Mouse (Mus musculus) midbrain, embryonic 10.5 days (tissue): ENCODE data around the gene Cfap57. TPM values are rescaled to one million over a fixed set of nuclear protein-coding genes. Genes with fewer than 3 reads are reported as not detected.

ENCODE experiments used
- DNase-seq: peaks from one replicate; pipeline ENCODE4 v3.0.0-alpha.2; 2017; ENCODE audit warnings: low spot score
- H3K27ac ChIP-seq: fragments of 300-500 bp; sonication (generic); replicated peaks from 2 replicates; pipeline ENCODE4 v1.5.1; 2016; ENCODE audit warnings: mild to moderate bottlenecking
- H3K27me3 ChIP-seq: fragments of 300-500 bp; sonication (generic); 2 replicates; pipeline ENCODE4 v1.6.1; 2016; ENCODE audit warnings: low read depth, mild to moderate bottlenecking; ENCODE audit not compliant: poor library complexity, severe bottlenecking
- H3K36me3 ChIP-seq: fragments of 300-500 bp; sonication (generic); 2 replicates; pipeline ENCODE4 v1.6.1; 2016; ENCODE audit warnings: mild to moderate bottlenecking, moderate library complexity
- H3K4me1 ChIP-seq: fragments of 300-500 bp; sonication (generic); 2 replicates; pipeline ENCODE4 v1.6.1; 2016
- H3K4me3 ChIP-seq: fragments of 300-500 bp; sonication (generic); 2 replicates; pipeline ENCODE4 v1.5.1; 2016; ENCODE audit warnings: mild to moderate bottlenecking, moderate library complexity
- H3K9me3 ChIP-seq: fragments of 300-500 bp; sonication (generic); replicated peaks from 2 replicates; pipeline ENCODE4 v1.6.1; 2016; ENCODE audit warnings: mild to moderate bottlenecking
- WGBS: fragments of 180-500 bp; shearing (Covaris S2); methylation state at CpG from one replicate; pipeline ENCODE4 v1.1.7; 2016; 5-methylcytosine and 5-hydroxymethylcytosine counted together
- polyA plus RNA-seq: library from polyadenylated mRNA; unstranded; fragments of >200 nt; fragmentation: Nextera tagmentation; extraction: Ambion mirVana; gene quantifications from 2 replicates; pipeline ENCODE4 v1.2.1, GENCODE M21; 2016

Gene Cfap57
- polyA plus RNA-seq = 0.70 and 0.75 TPM in 2 replicates

DNA sequence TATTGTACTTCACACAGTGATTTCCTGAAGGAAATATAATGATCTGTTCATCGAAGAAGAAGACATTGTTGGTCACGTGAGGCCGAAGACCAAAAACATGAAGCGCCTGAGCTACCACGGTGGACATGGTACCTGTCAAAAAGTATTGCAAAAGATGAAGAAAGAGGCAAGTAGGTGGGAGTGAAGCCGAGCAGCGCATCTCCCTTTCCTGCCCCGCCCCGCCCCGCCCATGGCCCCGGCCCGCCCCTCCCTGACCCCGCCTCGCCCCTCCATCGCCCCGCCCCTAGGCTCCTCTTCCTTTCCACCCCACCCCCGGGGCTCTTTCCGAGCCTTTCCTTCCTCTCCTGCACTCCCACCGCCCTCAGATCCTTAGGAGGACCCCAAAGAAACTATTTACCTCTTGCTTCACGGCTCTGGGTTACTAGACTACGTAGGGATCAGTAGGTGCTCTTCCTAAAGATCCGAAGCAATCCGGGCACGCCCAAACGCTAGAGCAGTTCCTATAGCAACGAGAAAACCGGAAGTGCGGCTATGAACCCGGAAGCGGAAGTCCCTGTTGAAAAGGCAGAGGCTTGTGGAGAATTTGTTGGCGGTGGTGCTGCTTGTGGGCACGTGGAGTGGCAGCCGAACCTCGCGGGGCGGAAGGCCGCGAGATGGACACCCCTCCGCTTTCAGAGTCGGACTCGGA is at the start of gene Cfap57, which contains the start of gene Ebna1bp2:
Gene Cfap57, minus strand, starts transcription at position 499 of the 688 bp plus-strand sequence.
Gene Ebna1bp2, plus strand, starts transcription at position 521 of the 688 bp plus-strand sequence.
- Histone ChIP-seq H3K9me3 (no peaks in the 10 kb centered on the region; the same call in 1 of the 2 replicates), H3K36me3 (peaks cover 29% of the 10 kb centered on the region), H3K4me1 (peaks cover 13% of the 10 kb centered on the region), H3K27ac (peak within 1 kb of the TSS; percentile 80), H3K4me3 (peak within 1 kb of the TSS; percentile 91), H3K27me3 (no peaks in the 10 kb centered on the region)
- WGBS = under 1% methylated on average over 38 of the region's 41 CpGs
- DNase-seq = peak; percentile 93

DNA sequence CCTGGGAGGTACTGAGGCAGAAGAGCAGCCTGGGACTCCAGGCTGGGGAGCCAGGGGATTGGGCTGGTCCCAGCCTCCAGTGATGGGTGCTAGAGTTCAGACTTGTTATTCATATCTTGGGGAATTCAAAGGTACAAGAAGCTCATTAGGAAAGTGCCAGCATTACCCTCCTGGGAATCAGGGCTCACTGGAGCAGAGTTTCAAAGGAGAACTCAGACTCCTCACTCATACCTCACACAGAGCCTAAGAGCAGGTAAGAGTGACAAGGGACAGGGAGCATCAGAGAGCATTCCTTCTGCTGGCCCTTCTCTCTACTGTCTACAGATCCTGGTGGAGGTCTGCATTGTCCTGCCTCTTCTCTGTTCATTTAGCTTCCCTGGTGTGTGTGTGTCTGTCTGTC is 38.1 kb upstream of the Cfap57 start, which contains the start of gene Olfr62:
Gene Olfr62, plus strand, starts transcription at position 301 of the 400 bp plus-strand sequence.
- H3K9me3 ChIP-seq = no peaks in the 10 kb centered on the region
- H3K36me3 ChIP-seq = no peaks in the 10 kb centered on the region
- DNase-seq = no peak
- no peaks in the 10 kb centered on the region for H3K27me3 ChIP-seq
- H3K27ac ChIP-seq = no peak within 1 kb of the TSS
- H3K4me3 ChIP-seq = no peak within 1 kb of the TSS
- no peaks in the 10 kb centered on the region for H3K4me1 ChIP-seq

DNA sequence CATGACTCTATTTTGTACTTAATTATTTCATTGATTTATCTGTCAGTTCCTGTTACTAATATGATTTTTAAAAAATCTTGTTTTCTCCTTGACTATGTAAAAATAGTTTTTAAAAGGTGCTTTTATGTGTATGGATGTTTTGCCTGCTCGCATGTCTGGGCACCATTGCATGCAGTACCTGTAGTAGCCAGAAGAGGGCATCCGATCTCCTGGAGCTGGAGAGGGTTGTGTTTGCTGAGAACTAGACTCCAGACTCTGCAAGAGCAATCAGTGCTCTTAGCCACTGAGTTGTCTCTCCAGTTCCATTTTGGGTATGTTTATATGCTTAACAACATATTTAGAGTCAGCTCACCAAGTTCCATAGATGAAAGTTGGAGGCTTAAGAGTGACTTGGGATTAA is 24.7 kb upstream of the Cfap57 start:
- Histone ChIP-seq H3K27ac (no peak overlapping the region), H3K4me1 (no peaks in the 10 kb centered on the region), H3K9me3 (no peaks in the 10 kb centered on the region), H3K4me3 (no peak overlapping the region), H3K36me3 (no peaks in the 10 kb centered on the region), H3K27me3 (no peaks in the 10 kb centered on the region)
- WGBS = 10% methylated on average over 2 of the region's 2 CpGs
- peak; percentile 74 for DNase-seq

DNA sequence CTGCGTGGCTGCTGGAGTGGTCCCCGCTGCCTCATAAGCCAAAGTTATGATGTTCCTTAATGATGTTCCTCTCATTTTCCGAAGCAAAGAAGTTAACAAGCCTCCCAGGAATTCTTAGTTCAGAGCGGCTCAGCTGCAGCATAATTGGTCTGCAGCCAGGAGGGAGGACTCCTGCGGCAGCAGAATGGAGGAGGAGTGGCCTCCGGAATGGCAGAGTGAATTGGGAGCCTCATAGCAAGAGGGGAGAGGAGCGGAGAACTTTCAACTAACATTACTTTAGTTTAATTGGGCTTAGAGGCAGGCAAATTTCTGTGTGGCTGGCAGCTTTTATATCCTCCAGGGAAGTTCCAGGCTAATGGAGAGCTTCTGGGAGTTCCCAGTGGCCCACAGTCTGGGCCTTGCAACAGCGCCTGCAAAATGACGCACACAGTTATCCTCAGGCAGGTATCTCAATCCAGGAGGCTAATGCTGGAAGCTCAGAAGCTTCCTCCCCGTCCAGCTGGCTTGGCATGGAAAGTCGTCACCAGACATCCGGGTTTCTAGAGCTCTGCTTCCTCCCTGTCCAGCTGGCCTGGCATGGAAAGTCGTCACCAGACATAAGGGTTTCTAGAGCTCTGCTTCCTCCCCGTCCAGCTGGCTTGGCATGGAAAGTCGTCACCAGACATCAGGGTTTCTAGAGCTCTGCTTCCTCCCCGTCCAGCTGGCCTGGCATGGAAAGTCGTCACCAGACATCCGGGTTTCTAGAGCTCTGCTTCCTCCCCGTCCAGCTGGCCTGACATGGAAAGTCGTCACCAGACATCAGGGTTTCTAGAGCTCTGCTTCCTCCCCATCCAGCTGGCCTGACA is 22.0 kb upstream of the Cfap57 start:
- H3K4me1 ChIP-seq = no peaks in the 10 kb centered on the region
- WGBS = 61% methylated on average over 20 of the region's 20 CpGs
- no peaks in the 10 kb centered on the region for H3K27me3 ChIP-seq
- H3K27ac ChIP-seq = no peak overlapping the region
- no peak overlapping the region for H3K4me3 ChIP-seq
- DNase-seq = no peak
- no peaks in the 10 kb centered on the region for H3K9me3 ChIP-seq
- H3K36me3 ChIP-seq = no peaks in the 10 kb centered on the region

DNA sequence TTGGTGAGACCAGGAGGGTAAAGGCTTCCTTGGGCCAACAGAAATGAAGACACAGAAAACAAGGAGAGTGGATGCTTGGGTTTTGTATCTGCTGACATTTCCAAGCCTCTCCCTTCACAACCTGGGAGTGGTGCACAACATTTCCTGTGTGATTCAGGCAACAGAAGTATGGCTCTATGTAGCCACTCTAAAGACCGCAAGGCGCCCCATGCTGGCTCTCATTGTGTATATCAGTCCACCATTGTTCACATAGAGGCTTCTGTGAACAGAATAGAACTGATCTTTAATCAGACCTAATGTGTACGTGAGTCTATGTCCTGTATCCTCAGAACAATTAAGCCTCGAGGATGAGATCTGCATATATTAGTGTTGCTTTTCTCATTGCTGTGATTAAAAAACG is 9.7 kb upstream of the Cfap57 start:
- Histone ChIP-seq H3K4me1 (no peaks in the 10 kb centered on the region), H3K9me3 (no peaks in the 10 kb centered on the region), H3K27me3 (no peaks in the 10 kb centered on the region), H3K36me3 (peaks cover 73% of the 10 kb centered on the region), H3K4me3 (no peak overlapping the region), H3K27ac (no peak overlapping the region)
- DNase-seq = no peak
- 92% methylated on average over 5 of the region's 5 CpGs for WGBS

DNA sequence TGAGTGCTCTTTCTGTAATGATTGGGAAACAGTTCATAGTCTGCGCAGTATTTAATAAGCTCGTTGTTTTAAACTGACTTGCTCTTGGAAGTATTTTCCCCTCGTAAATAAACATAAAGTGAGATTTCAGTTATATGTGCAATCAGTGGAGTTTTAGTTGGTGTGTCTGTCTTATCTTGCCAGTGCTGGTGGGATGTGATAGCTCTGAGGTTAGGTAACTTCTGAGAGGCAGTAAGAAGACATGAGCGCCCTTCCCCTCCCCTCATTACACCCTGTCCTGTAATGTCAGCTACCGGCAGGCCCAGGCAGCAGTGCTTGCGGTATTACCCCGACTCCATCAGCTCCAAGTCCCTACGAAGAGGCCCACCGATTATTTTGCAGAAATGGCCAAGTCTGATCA is 1.2 kb upstream of the Cfap57 start:
- DNase-seq = no peak
- WGBS = 95% methylated on average over 9 of the region's 9 CpGs
- Histone ChIP-seq H3K36me3 (peaks cover 42% of the 10 kb centered on the region), H3K27ac (no peak overlapping the region), H3K27me3 (no peaks in the 10 kb centered on the region), H3K4me1 (peaks cover 13% of the 10 kb centered on the region), H3K9me3 (no peaks in the 10 kb centered on the region; the same call in 1 of the 2 replicates), H3K4me3 (peak overlapping the region; percentile 91)

DNA sequence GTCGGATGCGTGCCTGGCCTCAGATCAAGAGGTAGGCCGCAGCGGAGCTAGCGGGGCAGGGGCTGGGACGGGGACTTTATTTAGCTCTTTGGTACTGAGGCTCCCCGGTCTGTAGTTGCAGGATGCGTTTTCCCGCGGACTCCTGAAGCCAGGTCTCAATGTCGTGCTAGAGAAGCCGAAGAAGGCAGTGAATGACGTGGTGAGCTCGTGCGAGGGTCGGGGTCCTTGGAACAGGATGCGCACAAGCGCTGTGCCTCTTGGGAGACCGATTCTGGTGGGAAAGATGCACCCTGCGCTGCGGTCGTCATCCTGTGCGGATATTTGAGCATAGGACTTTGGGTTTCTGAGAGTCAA is 367 bp upstream of the Cfap57 start:
- Histone ChIP-seq H3K4me3 (peak overlapping the region; percentile 91), H3K36me3 (peaks cover 34% of the 10 kb centered on the region), H3K4me1 (peaks cover 13% of the 10 kb centered on the region), H3K9me3 (no peaks in the 10 kb centered on the region; the same call in 1 of the 2 replicates), H3K27me3 (no peaks in the 10 kb centered on the region), H3K27ac (peak overlapping the region; percentile 80)
- WGBS = under 1% methylated on average over 23 of the region's 23 CpGs
- DNase-seq = no peak

DNA sequence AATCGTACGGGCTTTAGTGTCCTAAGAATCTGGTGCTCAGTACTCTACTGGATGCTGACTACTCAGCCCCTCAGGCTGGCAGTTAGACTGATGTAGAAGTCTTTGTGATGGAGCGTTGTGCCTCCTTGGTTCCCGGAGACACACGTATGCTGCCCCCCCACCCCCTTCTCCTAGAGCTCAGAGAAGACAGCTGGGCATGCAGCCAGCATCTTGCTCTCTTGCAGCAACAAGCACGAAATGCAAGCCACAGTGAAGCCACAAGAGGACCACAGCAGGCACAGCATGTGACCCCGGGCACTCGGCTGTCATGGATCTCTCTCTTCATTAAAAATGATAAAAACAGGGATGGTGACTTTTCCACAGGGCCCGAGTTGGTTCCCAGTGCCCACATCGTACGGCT is 5.2 kb downstream of the Cfap57 start:
- Histone ChIP-seq H3K27ac (no peak overlapping the region), H3K4me3 (no peak overlapping the region), H3K27me3 (no peaks in the 10 kb centered on the region), H3K36me3 (no peaks in the 10 kb centered on the region), H3K9me3 (no peaks in the 10 kb centered on the region; the same call in 1 of the 2 replicates), H3K4me1 (no peaks in the 10 kb centered on the region)
- no peak for DNase-seq
- 90% methylated on average over 11 of the region's 11 CpGs for WGBS

DNA sequence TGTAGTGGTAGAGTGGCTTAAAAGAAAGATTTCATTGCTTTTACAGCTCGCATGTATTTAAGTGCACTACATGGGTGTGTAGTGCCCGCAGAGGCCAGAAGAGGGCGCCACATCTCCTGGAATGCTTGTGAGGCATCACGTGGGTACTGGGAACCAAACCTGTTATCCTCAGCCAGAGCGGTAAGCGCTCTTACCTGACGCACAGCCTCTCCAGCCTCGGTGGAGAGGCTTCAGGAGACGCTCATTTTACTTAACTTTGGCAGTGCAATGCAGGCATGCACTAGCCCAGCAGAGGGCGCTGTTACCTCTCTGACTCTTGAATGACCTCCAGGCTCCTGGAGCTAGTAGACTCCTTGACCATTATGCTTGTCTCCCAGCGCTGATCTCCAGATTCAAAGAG is 8.0 kb downstream of the Cfap57 start:
- peak; percentile 42 for DNase-seq
- no peak overlapping the region for H3K4me3 ChIP-seq
- peaks cover 5% of the 10 kb centered on the region for H3K4me1 ChIP-seq
- H3K27me3 ChIP-seq = 0 out of 2 replicates have a peak, but pooled peaks cover 7% of the 10 kb centered on the region
- 27% methylated on average over 11 of the region's 11 CpGs for WGBS
- no peak overlapping the region for H3K27ac ChIP-seq
- no peaks in the 10 kb centered on the region for H3K36me3 ChIP-seq
- H3K9me3 ChIP-seq = no peaks in the 10 kb centered on the region; the same call in 1 of the 2 replicates

DNA sequence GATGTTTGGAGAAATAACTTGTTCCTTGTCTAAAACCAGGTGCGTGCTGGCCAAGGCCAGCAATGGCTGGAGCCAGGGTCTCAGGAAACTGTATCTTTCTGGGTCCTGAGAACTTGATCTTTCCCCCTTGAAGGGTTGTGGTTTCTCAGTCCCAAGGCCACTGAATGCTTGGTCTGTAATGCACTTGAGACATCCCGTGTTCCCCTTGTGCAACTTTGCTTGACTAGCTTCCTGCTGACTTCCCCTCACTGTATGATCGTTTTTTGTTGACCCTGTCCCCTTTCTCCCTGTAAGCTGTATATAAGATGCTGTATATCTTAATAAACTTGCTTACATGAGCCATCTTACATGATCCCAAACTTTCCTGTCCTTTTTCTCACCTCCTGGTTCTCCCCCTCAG is 10.7 kb downstream of the Cfap57 start:
- no peaks in the 10 kb centered on the region for H3K36me3 ChIP-seq
- H3K27ac ChIP-seq = no peak overlapping the region
- no peaks in the 10 kb centered on the region for H3K9me3 ChIP-seq
- peaks cover 5% of the 10 kb centered on the region for H3K4me1 ChIP-seq
- H3K4me3 ChIP-seq = no peak overlapping the region
- DNase-seq = no peak
- H3K27me3 ChIP-seq = 0 out of 2 replicates have a peak, but pooled peaks cover 7% of the 10 kb centered on the region
- WGBS = 84% methylated on average over 3 of the region's 3 CpGs

DNA sequence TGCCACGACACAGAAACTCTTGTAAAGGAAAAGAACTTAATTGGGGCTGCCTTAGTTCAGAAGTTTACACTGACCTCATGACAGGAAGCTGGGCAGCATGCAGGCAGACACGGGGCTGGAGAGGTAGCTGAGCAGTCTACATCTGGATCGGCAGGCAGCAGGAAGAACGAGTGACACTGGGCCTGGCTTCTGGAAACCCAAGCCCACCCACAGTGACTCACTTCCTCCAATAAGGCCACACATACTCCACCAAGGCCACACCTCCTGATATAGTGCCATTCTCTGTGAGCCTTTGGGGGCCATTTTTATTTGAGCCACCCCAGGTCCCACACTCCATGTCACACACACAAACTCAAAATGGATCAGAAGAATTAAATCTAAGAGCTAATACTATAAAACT is 16.5 kb downstream of the Cfap57 start:
- no peak overlapping the region for H3K4me3 ChIP-seq
- 66% methylated on average over 4 of the region's 4 CpGs for WGBS

DNA sequence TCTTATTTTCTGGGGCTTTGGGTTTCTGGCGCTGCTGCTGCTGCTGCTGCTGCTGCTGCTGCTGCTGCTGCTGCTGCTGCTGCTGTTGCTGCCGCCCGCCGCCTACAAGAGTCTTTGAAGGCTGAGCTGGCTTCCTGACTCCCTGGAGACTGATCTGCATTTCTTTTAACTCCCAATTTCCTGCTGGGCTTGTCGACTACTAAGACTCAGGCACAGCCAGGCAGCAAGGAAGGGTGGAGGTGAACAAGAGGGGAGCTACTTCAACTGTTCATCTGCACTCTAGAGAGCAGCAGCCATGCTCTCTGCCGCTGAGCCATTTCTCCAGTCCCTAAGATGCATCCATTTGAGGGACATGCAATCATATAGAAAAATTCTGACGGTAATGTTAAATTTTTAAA is 30.8 kb downstream of the Cfap57 start:
- peak; percentile 33 for DNase-seq
- H3K27ac ChIP-seq = peak overlapping the region; percentile 61
- H3K36me3 ChIP-seq = no peaks in the 10 kb centered on the region
- peaks cover 28% of the 10 kb centered on the region for H3K4me1 ChIP-seq
- H3K4me3 ChIP-seq = peak overlapping the region; percentile 18; the same call in 1 of the 2 replicates
- H3K9me3 ChIP-seq = no peaks in the 10 kb centered on the region
- 4% methylated on average over 7 of the region's 7 CpGs for WGBS
- H3K27me3 ChIP-seq = peaks cover 6% of the 10 kb centered on the region

More for the DNA sequence above, 16.5 kb downstream of the Cfap57 start:
- H3K9me3 ChIP-seq = no peaks in the 10 kb centered on the region
- H3K27me3 ChIP-seq = no peaks in the 10 kb centered on the region
- H3K36me3 ChIP-seq = no peaks in the 10 kb centered on the region
- H3K27ac ChIP-seq = no peak overlapping the region
- no peak for DNase-seq
- H3K4me1 ChIP-seq = peaks cover 5% of the 10 kb centered on the region
